Mouse (Mus musculus): ENCODE data around the gene Naa15. TPM values are rescaled to one million over a fixed set of nuclear protein-coding genes. Genes with fewer than 3 reads are reported as not detected.
A peak's percentile ranks its signal among the peaks of the same experiment; 100 is the strongest.
"Not testable (repeated sequence)": the region's sequence is repeated elsewhere in the genome, so short reads cannot be mapped to it uniquely, and the experiment has no call there.

Gene Naa15
- polyA plus RNA-seq, 2 experiments: 12.9 to 13.3 TPM

- H3K9ac ChIP-seq (replicated peaks): no peak overlapping the region
- 32% methylated on average over 3 of the region's 3 CpGs for WGBS (ENCODE audit: insufficient replicate concordance)
- H3K27me3 ChIP-seq (ENCODE audit: control insufficient read depth, insufficient read depth, low read length): no peaks in the 10 kb centered on the region
- H3K4me2 ChIP-seq (ENCODE audit: low read depth): no peak overlapping the region
- DNase-seq (ENCODE audit: low read depth in 3 of 3, low spot score in 3 of 3) (no peak), ATAC-seq (ENCODE audit: insufficient read depth) (no peak)
- H3K27ac ChIP-seq: no peak overlapping the region
- H3K4me3 ChIP-seq (ENCODE audit: insufficient read depth in 1 of 2, low read depth in 2 of 2, low read length in 2 of 2): no peak overlapping the region
- TF ChIP-seq CTCF (IDR thresholded peaks at IDR 0.05; ENCODE audit: low read depth) (no peak), EP300 (IDR thresholded peaks at IDR 0.05; ENCODE audit: low read depth) (no peak)
- no peaks in the 10 kb centered on the region for H3K9me3 ChIP-seq (ENCODE audit: control insufficient read depth, low read length)
- H3K4me1 ChIP-seq (replicated peaks; ENCODE audit: control insufficient read depth in 2 of 2, insufficient read depth in 2 of 2, low read length in 1 of 2): peaks cover 9 to 17% of the 10 kb centered on the region in 2 experiments
- H3K36me3 ChIP-seq (replicated peaks; ENCODE audit: control insufficient read depth, insufficient read depth, low read depth): no peaks in the 10 kb centered on the region; the same call in 1 of the 2 replicates
Measured at GRCm38 (mm10) chr3:51421921-51422320, 7.0 kb downstream of the Naa15 start.

GRCm38 (mm10) chr3:51425394-51425793, 10.4 kb downstream of the Naa15 start:
- no peak overlapping the region for H3K9ac ChIP-seq (replicated peaks)
- DNase-seq (ENCODE audit: low read depth in 3 of 3, low spot score in 3 of 3) (no peak), ATAC-seq (ENCODE audit: insufficient read depth) (no peak)
- no peak overlapping the region for H3K27ac ChIP-seq
- no peaks in the 10 kb centered on the region; the same call in 1 of the 2 replicates for H3K36me3 ChIP-seq (replicated peaks; ENCODE audit: control insufficient read depth, insufficient read depth, low read depth)
- H3K4me3 ChIP-seq (ENCODE audit: insufficient read depth in 1 of 2, low read depth in 2 of 2, low read length in 2 of 2): no peak overlapping the region
- TF ChIP-seq CTCF (IDR thresholded peaks at IDR 0.05; ENCODE audit: low read depth): no peak
- TF ChIP-seq EP300 (IDR thresholded peaks at IDR 0.05; ENCODE audit: low read depth): no peak
- H3K9me3 ChIP-seq (ENCODE audit: control insufficient read depth, low read length): no peaks in the 10 kb centered on the region
- H3K4me1 ChIP-seq (replicated peaks; ENCODE audit: control insufficient read depth in 2 of 2, insufficient read depth in 2 of 2, low read length in 1 of 2): peaks cover 2 to 7% of the 10 kb centered on the region in 2 experiments; a peak in 2 of 4 replicates
- H3K4me2 ChIP-seq (ENCODE audit: low read depth): no peak overlapping the region
- H3K27me3 ChIP-seq (ENCODE audit: control insufficient read depth, insufficient read depth, low read length): no peaks in the 10 kb centered on the region

- 75% methylated on average over 5 of the region's 5 CpGs for whole genome bisulfite sequencing (ENCODE audit: insufficient replicate concordance)
- not testable (repeated sequence) for DNase-seq (ENCODE audit: low read depth in 3 of 3, low spot score in 3 of 3); H3K27ac ChIP-seq; ATAC-seq (ENCODE audit: insufficient read depth); H3K4me1 ChIP-seq (replicated peaks; ENCODE audit: control insufficient read depth in 2 of 2, insufficient read depth in 2 of 2, low read length in 1 of 2); H3K4me2 ChIP-seq (ENCODE audit: low read depth); H3K27me3 ChIP-seq (ENCODE audit: control insufficient read depth, insufficient read depth, low read length); H3K9me3 ChIP-seq (ENCODE audit: control insufficient read depth, low read length); H3K4me3 ChIP-seq (ENCODE audit: insufficient read depth in 1 of 2, low read depth in 2 of 2, low read length in 2 of 2); H3K9ac ChIP-seq (replicated peaks); H3K36me3 ChIP-seq (replicated peaks; ENCODE audit: control insufficient read depth, insufficient read depth, low read depth)
- 0 out of 2 replicates have a peak, but pooled peaks have one; percentile 26 for TF ChIP-seq CTCF (IDR thresholded peaks at IDR 0.05; ENCODE audit: low read depth)
Measured at GRCm38 (mm10) chr3:51434364-51434763, 19.4 kb downstream of the Naa15 start.

DNA sequence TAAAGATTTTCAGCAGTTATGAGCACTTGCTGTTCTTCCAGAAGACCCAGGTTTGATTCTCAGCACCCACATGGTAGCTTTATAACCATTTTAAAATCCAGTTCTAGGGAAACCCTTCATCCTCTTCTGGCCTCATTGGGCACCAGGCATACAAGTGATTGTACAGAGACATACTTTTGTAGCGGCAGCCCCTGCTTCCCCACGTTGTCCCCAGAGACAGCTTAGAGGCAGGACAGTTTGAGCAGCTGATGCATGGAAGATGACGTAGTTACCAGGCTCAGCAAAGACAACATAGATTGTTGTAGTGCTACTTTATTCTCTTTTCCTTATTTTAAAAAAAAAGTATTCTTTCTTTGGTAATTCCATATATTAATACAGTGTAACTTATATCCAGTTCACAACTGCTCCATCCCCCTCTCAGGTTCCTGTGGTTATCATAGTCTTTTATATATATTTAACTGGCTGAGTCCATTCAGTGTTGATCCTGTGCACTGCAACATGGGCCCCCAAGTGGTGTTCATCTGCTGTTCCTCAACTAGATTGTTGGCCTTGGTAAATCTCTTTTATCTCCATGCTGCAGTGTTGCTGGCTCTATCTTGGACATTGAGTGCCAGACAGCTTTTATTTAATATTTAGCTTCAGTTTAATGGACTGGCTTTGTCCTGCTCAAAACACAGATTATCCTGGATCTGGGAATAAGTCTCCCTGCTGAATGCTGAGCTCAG, 20.1 kb downstream of the Naa15 start:
- H3K36me3 ChIP-seq (replicated peaks; ENCODE audit: control insufficient read depth, insufficient read depth, low read depth): peaks cover 8% of the 10 kb centered on the region
- no peaks in the 10 kb centered on the region for H3K27me3 ChIP-seq (ENCODE audit: control insufficient read depth, insufficient read depth, low read length)
- ATAC-seq (ENCODE audit: insufficient read depth): no peak
- no peak for DNase-seq (ENCODE audit: low read depth in 3 of 3, low spot score in 3 of 3)
- H3K4me1 ChIP-seq (replicated peaks; ENCODE audit: control insufficient read depth in 2 of 2, insufficient read depth in 2 of 2, low read length in 1 of 2): peaks cover 0 to 2% of the 10 kb centered on the region in 2 experiments; a peak in 1 of 4 replicates
- no peak overlapping the region for H3K9ac ChIP-seq (replicated peaks)
- no peak overlapping the region for H3K27ac ChIP-seq
- WGBS (ENCODE audit: insufficient replicate concordance): 80% methylated on average over 3 of the region's 3 CpGs
- H3K9me3 ChIP-seq (ENCODE audit: control insufficient read depth, low read length): no peaks in the 10 kb centered on the region
- no peak for TF ChIP-seq CTCF (IDR thresholded peaks at IDR 0.05; ENCODE audit: low read depth)
- no peak for TF ChIP-seq EP300 (IDR thresholded peaks at IDR 0.05; ENCODE audit: low read depth)
- no peak overlapping the region for H3K4me3 ChIP-seq (ENCODE audit: insufficient read depth in 1 of 2, low read depth in 2 of 2, low read length in 2 of 2)
- no peak overlapping the region for H3K4me2 ChIP-seq (ENCODE audit: low read depth)

- Histone ChIP-seq H3K36me3 (replicated peaks; ENCODE audit: control insufficient read depth, insufficient read depth, low read depth) (peaks cover 57% of the 10 kb centered on the region), H3K27ac (no peak overlapping the region), H3K4me3 (ENCODE audit: insufficient read depth in 1 of 2, low read depth in 2 of 2, low read length in 2 of 2) (no peak overlapping the region), H3K4me1 (replicated peaks; ENCODE audit: control insufficient read depth in 2 of 2, insufficient read depth in 2 of 2, low read length in 1 of 2) (no peaks in the 10 kb centered on the region), H3K9me3 (ENCODE audit: control insufficient read depth, low read length) (no peaks in the 10 kb centered on the region), H3K9ac (replicated peaks) (no peak overlapping the region), H3K27me3 (ENCODE audit: control insufficient read depth, insufficient read depth, low read length) (no peaks in the 10 kb centered on the region), H3K4me2 (ENCODE audit: low read depth) (no peak overlapping the region)
- TF ChIP-seq EP300 (IDR thresholded peaks at IDR 0.05; ENCODE audit: low read depth): no peak
- TF ChIP-seq CTCF (IDR thresholded peaks at IDR 0.05; ENCODE audit: low read depth): no peak
- ATAC-seq (ENCODE audit: insufficient read depth) (no peak), DNase-seq (ENCODE audit: low read depth in 3 of 3, low spot score in 3 of 3) (no peak)
- WGBS (ENCODE audit: insufficient replicate concordance): 62% methylated on average over 2 of the region's 2 CpGs
Measured at GRCm38 (mm10) chr3:51468530-51468929, 53.6 kb downstream of the Naa15 start.

Data from liver, embryonic 14.5 days (tissue).